Mouse (Mus musculus): ENCODE measurements around the gene Dnph1.

- no peak for TF ChIP-seq POLR2A (IDR thresholded peaks at IDR 0.05; ENCODE audit: borderline replicate concordance, control insufficient read depth, low read depth, low read length)
- TF ChIP-seq CTCF (IDR thresholded peaks at IDR 0.05; ENCODE audit: control insufficient read depth, insufficient read depth, low read length), result no peak
Measured at GRCm38 (mm10) chr17:46520385-46520979, 24.0 kb downstream of the Dnph1 start.
